Mouse (Mus musculus) MEL (cell line): ENCODE measurements around the gene A930018P22Rik. TPM values are rescaled to one million over a fixed set of nuclear protein-coding genes. Genes with fewer than 3 reads are reported as not detected.

Experiments used
- DNase-seq: peaks from one replicate; pipeline ENCODE4 v3.0.0; 2011; ENCODE audit warnings: low read depth, low spot score
- H3K27ac ChIP-seq: 2 replicates; pipeline ENCODE4 v1.5.1; 2012; ENCODE audit warnings: low read depth, mild to moderate bottlenecking, control low read depth, low read length, moderate library complexity; ENCODE audit not compliant: control insufficient read depth
- H3K27me3 ChIP-seq, 2 experiments: fragments of 150-350 bp in 1 of 2; sonication (generic) in 1 of 2; 2 replicates each; pipeline ENCODE4 v1.6.1; 2012; ENCODE audit warnings: low read length in 2 of 2, mild to moderate bottlenecking in 2 of 2, improper control_type of control experiment in 1 of 2, moderate library complexity in 1 of 2; ENCODE audit not compliant: insufficient read depth in 2 of 2, control insufficient read depth in 1 of 2
- H3K36me3 ChIP-seq, 2 experiments: 2 replicates each; pipeline ENCODE4 v1.6.1; 2012 to 2014; ENCODE audit warnings: low read length in 2 of 2, improper control_type of control experiment in 1 of 2, inconsistent platforms in 1 of 2, mild to moderate bottlenecking in 1 of 2; ENCODE audit not compliant: insufficient read depth in 2 of 2, control insufficient read depth in 1 of 2
- H3K4me1 ChIP-seq, 2 experiments: fragments of 150-350 bp in 1 of 2; sonication (generic) in 1 of 2; 2 replicates each; pipeline ENCODE4 v1.6.1; 2012; ENCODE audit warnings: low read length in 2 of 2, improper control_type of control experiment in 1 of 2, mild to moderate bottlenecking in 1 of 2; ENCODE audit not compliant: insufficient read depth in 2 of 2, control insufficient read depth in 1 of 2
- H3K4me3 ChIP-seq, 2 experiments: fragments of 150-350 bp in 1 of 2; sonication (generic) in 1 of 2; 2 replicates each; pipeline ENCODE4 v1.5.1; 2012; ENCODE audit warnings: low read depth in 2 of 2, low read length in 2 of 2, mild to moderate bottlenecking in 2 of 2, moderate library complexity in 2 of 2, control low read depth in 1 of 2, improper control_type of control experiment in 1 of 2; ENCODE audit not compliant: control insufficient read depth in 1 of 2, insufficient read depth in 1 of 2
- H3K79me2 ChIP-seq: 2 replicates; pipeline ENCODE4 v1.6.1; 2012; ENCODE audit warnings: mild to moderate bottlenecking, low read length, moderate library complexity; ENCODE audit not compliant: control insufficient read depth, poor library complexity, insufficient read depth
- H3K9ac ChIP-seq: 2 replicates; pipeline ENCODE4 v1.6.1; 2012; ENCODE audit warnings: low read depth, mild to moderate bottlenecking, control low read depth, low read length, moderate library complexity; ENCODE audit not compliant: control insufficient read depth, poor library complexity, severe bottlenecking
- H3K9me3 ChIP-seq: fragments of 150-350 bp; sonication (generic); replicated peaks from 2 replicates; pipeline ENCODE4 v1.6.1; 2012; ENCODE audit warnings: mild to moderate bottlenecking, low read length, improper control_type of control experiment, moderate library complexity; ENCODE audit not compliant: insufficient read depth
- BHLHE40 ChIP-seq: IDR thresholded peaks from 2 replicates; pipeline ENCODE4 v1.6.1; 2012; ENCODE audit warnings: low read depth, mild to moderate bottlenecking, inconsistent platforms, low read length, improper control_type of control experiment, borderline replicate concordance
- CHD2 ChIP-seq: IDR thresholded peaks from 2 replicates; pipeline ENCODE4 v1.6.1; 2011; ENCODE audit warnings: low read length, improper control_type of control experiment
- E2F4 ChIP-seq: IDR thresholded peaks from 2 replicates; pipeline ENCODE4 v1.6.1; 2011; ENCODE audit warnings: low read depth, low read length, improper control_type of control experiment, borderline replicate concordance
- EP300 ChIP-seq, 2 experiments: IDR thresholded peaks; 2 replicates each; pipeline ENCODE4 v1.6.1; 2011; ENCODE audit warnings: improper control_type of control experiment in 2 of 2, low read length in 2 of 2, low read depth in 1 of 2, mild to moderate bottlenecking in 1 of 2
- HCFC1 ChIP-seq: IDR thresholded peaks from 2 replicates; pipeline ENCODE4 v1.6.1; 2012; ENCODE audit warnings: low read depth, mild to moderate bottlenecking, inconsistent platforms, low read length, improper control_type of control experiment, moderate library complexity
- MXI1 ChIP-seq: IDR thresholded peaks from 2 replicates; pipeline ENCODE4 v1.6.1; 2011; ENCODE audit warnings: mild to moderate bottlenecking, low read depth, low read length, improper control_type of control experiment
- MYB ChIP-seq: IDR thresholded peaks from 2 replicates; pipeline ENCODE4 v1.6.1; 2011; ENCODE audit warnings: mild to moderate bottlenecking, low read depth, low read length, improper control_type of control experiment
- NELFE ChIP-seq: IDR thresholded peaks from 2 replicates; pipeline ENCODE4 v1.6.1; 2011; ENCODE audit warnings: low read depth, low read length, improper control_type of control experiment
- NRF1 ChIP-seq: IDR thresholded peaks from 2 replicates; pipeline ENCODE4 v1.6.1; 2014; ENCODE audit warnings: low read depth, mild to moderate bottlenecking, inconsistent platforms, low read length, improper control_type of control experiment, moderate library complexity; ENCODE audit not compliant: poor library complexity, insufficient read depth, severe bottlenecking
- SIN3A ChIP-seq: IDR thresholded peaks from 2 replicates; pipeline ENCODE4 v1.6.1; 2012; ENCODE audit warnings: low read length, improper control_type of control experiment, inconsistent platforms
- SMC3 ChIP-seq: IDR thresholded peaks from 2 replicates; pipeline ENCODE4 v1.6.1; 2011; ENCODE audit warnings: low read depth, low read length, improper control_type of control experiment
- TAL1 ChIP-seq: IDR thresholded peaks from 2 replicates; pipeline ENCODE4 v1.6.1; 2012; ENCODE audit warnings: mild to moderate bottlenecking, inconsistent platforms, low read length, moderate library complexity, mixed read lengths
- TBP ChIP-seq: IDR thresholded peaks from 2 replicates; pipeline ENCODE4 v1.8.0; 2011; ENCODE audit warnings: low read depth, low read length, improper control_type of control experiment
- UBTF ChIP-seq: IDR thresholded peaks from 2 replicates; pipeline ENCODE4 v1.6.1; 2012; ENCODE audit warnings: low read depth, mild to moderate bottlenecking, inconsistent platforms, low read length, improper control_type of control experiment, moderate library complexity, borderline replicate concordance; ENCODE audit not compliant: insufficient read depth
- USF2 ChIP-seq, 2 experiments: IDR thresholded peaks; 2 replicates each; pipeline ENCODE4 v1.6.1; 2011 to 2012; ENCODE audit warnings: improper control_type of control experiment in 2 of 2, low read length in 2 of 2, borderline replicate concordance in 1 of 2, inconsistent platforms in 1 of 2, low read depth in 1 of 2, mild to moderate bottlenecking in 1 of 2; ENCODE audit not compliant: insufficient read depth in 1 of 2
- ZC3H11A ChIP-seq: IDR thresholded peaks from 2 replicates; pipeline ENCODE4 v1.6.1; 2012; ENCODE audit warnings: low read depth, mild to moderate bottlenecking, inconsistent platforms, low read length, improper control_type of control experiment
- ZNF384 ChIP-seq: IDR thresholded peaks from 2 replicates; pipeline ENCODE4 v1.6.1; 2012; ENCODE audit warnings: low read depth, mild to moderate bottlenecking, inconsistent platforms, low read length, improper control_type of control experiment
- polyA plus RNA-seq, 2 experiments: library from polyadenylated mRNA; stranded (reverse) in 1 of 2; unstranded in 1 of 2; fragments of >175 nt in 1 of 2; fragments of >200 nt in 1 of 2; gene quantifications; 2 replicates each; pipeline versions ENCODE4 v1.2.1 to v1.2.4; 2012; ENCODE audit warnings: low replicate concordance in 2 of 2, low read depth in 1 of 2; ENCODE audit not compliant: insufficient read length in 2 of 2, insufficient read depth in 1 of 2, missing spikeins in 1 of 2
- total RNA-seq: library from RNA; depleted of rRNA; stranded (reverse); fragments of 300-350 nt; gene quantifications from 2 replicates; pipeline ENCODE4 v1.2.3, GENCODE M21; 2012

A930018P22Rik gene
- total and polyA plus RNA-seq, 3 experiments, result not detected

DNA sequence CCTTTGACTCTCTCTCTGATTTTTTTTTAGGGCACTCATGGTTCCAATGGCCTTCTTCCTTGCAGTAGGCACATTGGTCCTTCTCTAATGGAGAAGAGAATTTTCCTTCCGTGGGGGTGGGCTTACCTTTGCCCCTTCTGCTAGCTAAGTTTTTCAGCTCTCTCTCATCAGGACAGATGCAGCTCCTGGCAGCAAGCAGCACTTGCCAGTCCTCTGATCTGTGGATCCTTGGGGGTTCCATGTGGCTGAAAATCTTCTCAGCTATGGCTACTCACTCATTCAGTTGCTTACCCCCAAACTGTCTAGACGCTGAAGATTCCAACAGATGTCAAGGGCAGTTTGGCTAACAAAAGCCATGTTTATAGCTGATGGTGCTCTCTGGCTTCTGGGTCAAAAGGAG lies 29.3 kb upstream of the A930018P22Rik start:
- H3K27ac ChIP-seq, result no peak overlapping the region
- no peak overlapping the region for H3K9ac ChIP-seq
- no peak for TF ChIP-seq MXI1
- TF ChIP-seq UBTF, result no peak
- no peak for TF ChIP-seq HCFC1
- TF ChIP-seq USF2 (IDR thresholded peaks at IDR 0.05; ENCODE audit: borderline replicate concordance in 1 of 2, insufficient read depth in 1 of 2, low read depth in 1 of 2, low read length in 2 of 2), result no peak
- no peak for TF ChIP-seq CHD2
- TF ChIP-seq EP300 (IDR thresholded peaks at IDR 0.05; ENCODE audit: low read depth in 1 of 2, low read length in 2 of 2), result no peak
- no peak for TF ChIP-seq NRF1
- TF ChIP-seq TAL1, result no peak
- TF ChIP-seq TBP, result no peak
- TF ChIP-seq NELFE, result no peak
- TF ChIP-seq SMC3, result no peak
- no peak for TF ChIP-seq ZNF384
- H3K36me3 ChIP-seq, result peaks cover 0 to 9% of the 10 kb centered on the region in 2 experiments; a peak in 2 of 4 replicates
- H3K9me3 ChIP-seq, result no peaks in the 10 kb centered on the region
- peaks cover 7 to 20% of the 10 kb centered on the region in 2 experiments for H3K4me1 ChIP-seq
- no peak for DNase-seq
- no peaks in the 10 kb centered on the region for H3K27me3 ChIP-seq
- no peaks in the 10 kb centered on the region for H3K79me2 ChIP-seq
- no peak overlapping the region for H3K4me3 ChIP-seq

DNA sequence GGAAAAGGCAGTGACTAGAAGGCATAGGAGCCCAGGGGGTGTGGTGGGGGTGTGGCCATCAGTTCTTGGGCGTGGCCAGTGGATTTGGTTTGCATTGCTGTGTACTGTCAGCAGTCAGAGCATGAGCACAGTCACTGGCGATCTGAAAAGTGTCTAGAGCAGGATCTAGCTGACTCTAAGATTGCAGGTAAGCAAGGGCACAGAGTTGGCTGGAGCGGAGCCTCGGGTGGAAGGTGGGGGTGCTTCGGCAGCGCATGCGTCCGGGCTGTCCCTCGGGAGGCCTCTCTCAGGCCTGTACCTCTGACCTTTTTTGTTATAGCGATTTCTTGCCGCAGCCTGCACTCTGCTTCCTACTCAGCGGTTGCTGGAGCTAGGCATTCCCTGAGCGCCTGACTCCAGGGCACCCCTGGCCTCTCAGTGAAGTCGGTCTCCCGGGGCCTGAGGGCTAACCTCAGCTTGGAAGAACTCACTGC lies 26.8 kb upstream of the A930018P22Rik start, which contains the start of gene Cd59a:
Gene Cd59a (plus strand): TSS at position 61 of the 473 bp plus-strand sequence.
- peak; percentile 86 for DNase-seq
- H3K27ac ChIP-seq, result no peak within 1 kb of the TSS
- no peaks in the 10 kb centered on the region for H3K79me2 ChIP-seq
- peaks cover 0 to 27% of the 10 kb centered on the region in 2 experiments; a peak in 2 of 4 replicates for H3K36me3 ChIP-seq
- no peaks in the 10 kb centered on the region for H3K9me3 ChIP-seq
- no peaks in the 10 kb centered on the region for H3K27me3 ChIP-seq
- peaks cover 22 to 31% of the 10 kb centered on the region in 2 experiments for H3K4me1 ChIP-seq
- H3K9ac ChIP-seq, result no peak within 1 kb of the TSS
- TF ChIP-seq TBP (no peak), MYB (no peak), E2F4 (no peak), ZC3H11A (no peak), SIN3A (no peak), BHLHE40 (no peak)
- TF ChIP-seq, all 39 proteins: peak for 0
- H3K4me3 ChIP-seq, result no peak within 1 kb of the TSS
